Mouse (Mus musculus) liver, adult 2 months (tissue): ENCODE results near the gene Arhgap32.

Source experiments
- CTCF ChIP-seq: fragments of 200-500 bp; IDR thresholded peaks from 2 replicates; pipeline ENCODE4 v1.5.1; 2011; ENCODE audit warnings: low read depth, low read length, control low read depth
- POLR2A ChIP-seq: fragments of 200-500 bp; IDR thresholded peaks from 2 replicates; pipeline ENCODE4 v1.6.1; 2011; ENCODE audit warnings: low read length, control low read depth; ENCODE audit not compliant: insufficient read depth; ENCODE audit errors: extremely low read depth

GRCm38 (mm10) chr9:32204450-32204990 lies 88.6 kb downstream of the Arhgap32 start:
- TF ChIP-seq CTCF (no peak), POLR2A (no peak)
